Mouse (Mus musculus) lung, postnatal 0 days (tissue): ENCODE results near the gene Tusc2.

ENCODE experiments used
- CTCF ChIP-seq: IDR thresholded peaks from 2 replicates; pipeline ENCODE4 v1.5.1; 2016; ENCODE audit warnings: antibody characterized with exemption, mild to moderate bottlenecking
- EP300 ChIP-seq: IDR thresholded peaks from 2 replicates; pipeline ENCODE4 v1.6.1; 2016; ENCODE audit warnings: antibody characterized with exemption, mild to moderate bottlenecking, control low read depth

GRCm38 (mm10) chr9:107539940-107540339 is 23.1 kb upstream of the Tusc2 start:
- TF ChIP-seq CTCF (no peak), EP300 (no peak)
